Comparison of ENCODE assay signal across 8 mouse cellular contexts in genomic region chr11:78322860-78323259, GRCm38 (mm10). TPM values are rescaled to one million over a fixed set of nuclear protein-coding genes. Genes with fewer than 3 reads are reported as not detected.
A peak's percentile ranks its signal among the peaks of the same experiment; 100 is the strongest.
DNase-seq lines count a peak whose midpoint lies in the region; ATAC-seq and TF ChIP-seq lines count a peak whose summit lies in the region.

Gene Aldoc, plus strand, starts transcription at chr11:78322968.

- TF ChIP-seq POLR2A in bone marrow macrophage, adult 2 months (IDR thresholded peaks at IDR 0.05; ENCODE audit: borderline replicate concordance, low read depth, low read length) = no peak

- DNase-seq in CD4-positive, CD25-positive, alpha-beta regulatory T cell, adult 2 months (ENCODE audit: low read depth, low spot score) = peak; percentile 92
- peak; percentile 93 for DNase-seq in kidney, postnatal 14 days
- peak; percentile 79 to 85 (median 80) for DNase-seq in liver, embryonic 14.5 days (ENCODE audit: low read depth in 3 of 3, low spot score in 3 of 3)
- DNase-seq in neural tube, embryonic 11.5 days (ENCODE audit: low spot score) = peak; percentile 43
- peak; percentile 46 for DNase-seq in telencephalon, adult 2 months (ENCODE audit: low read depth, low spot score)

- peaks cover 20% of the 10 kb centered on the region for H3K4me1 ChIP-seq in bone marrow macrophage, adult 2 months (ENCODE audit: control insufficient read depth, insufficient read depth, low read length)
- H3K4me1 ChIP-seq in heart, embryonic 14.5 days (ENCODE audit: control insufficient read depth in 2 of 2, insufficient read depth in 2 of 2, low read length in 2 of 2) = peaks cover 8 to 12% of the 10 kb centered on the region in 2 experiments; a peak in 3 of 4 replicates
- peaks cover 6 to 9% of the 10 kb centered on the region in 2 experiments for H3K4me1 ChIP-seq in liver, embryonic 14.5 days (replicated peaks; ENCODE audit: control insufficient read depth in 2 of 2, insufficient read depth in 2 of 2, low read length in 1 of 2)
- H3K4me1 ChIP-seq in neural tube, embryonic 11.5 days (ENCODE audit: control insufficient read depth, insufficient read depth, low read length) = peaks cover 5% of the 10 kb centered on the region; the same call in 1 of the 2 replicates

- 5% methylated on average over 15 of the region's 15 CpGs for WGBS in heart, embryonic 14.5 days
- under 1% methylated on average over 15 of the region's 15 CpGs for WGBS in liver, embryonic 14.5 days (ENCODE audit: insufficient replicate concordance)
- WGBS in neural tube, embryonic 11.5 days = 4% methylated on average over 15 of the region's 15 CpGs

- no peaks in the 10 kb centered on the region for H3K27me3 ChIP-seq in heart, embryonic 14.5 days (ENCODE audit: control insufficient read depth, insufficient read depth, low read length)
- H3K27me3 ChIP-seq in liver, embryonic 14.5 days (ENCODE audit: control insufficient read depth, insufficient read depth, low read length) = no peaks in the 10 kb centered on the region
- H3K27me3 ChIP-seq in neural tube, embryonic 11.5 days (ENCODE audit: control insufficient read depth, insufficient read depth, low read length) = no peaks in the 10 kb centered on the region

- TF ChIP-seq CTCF in bone marrow macrophage, adult 2 months (IDR thresholded peaks at IDR 0.05; ENCODE audit: low read depth, low read length) = no peak
- TF ChIP-seq CTCF in liver, embryonic 14.5 days (IDR thresholded peaks at IDR 0.05; ENCODE audit: low read depth) = 0 out of 2 replicates have a peak, but pooled peaks have one; percentile 24

- no peaks in the 10 kb centered on the region for H3K9me3 ChIP-seq in heart, embryonic 14.5 days (ENCODE audit: control insufficient read depth, low read length)
- no peaks in the 10 kb centered on the region for H3K9me3 ChIP-seq in liver, embryonic 14.5 days (ENCODE audit: control insufficient read depth, low read length)
- no peaks in the 10 kb centered on the region for H3K9me3 ChIP-seq in neural tube, embryonic 11.5 days (ENCODE audit: control insufficient read depth, low read length)

- ATAC-seq in erythroblast, adult 5-6 weeks (replicated peaks; ENCODE audit: low FRiP score, poor library complexity, severe bottlenecking) = peak; percentile 96
- peak; percentile 91 for ATAC-seq in heart, embryonic 14.5 days (ENCODE audit: insufficient number of reproducible peaks, insufficient read depth, low FRiP score, low read depth)
- peak; percentile 94 for ATAC-seq in liver, embryonic 14.5 days (ENCODE audit: insufficient read depth)
- ATAC-seq in neural tube, embryonic 11.5 days (ENCODE audit: insufficient read depth, low FRiP score, low TSS enrichment) = no peak

- H3K4me3 ChIP-seq in bone marrow macrophage, adult 2 months (ENCODE audit: insufficient read depth, low read length) = peak within 1 kb of the TSS; percentile 63
- peak within 1 kb of the TSS; percentile 13 to 29 for H3K4me3 ChIP-seq in heart, embryonic 14.5 days (ENCODE audit: control insufficient read depth in 1 of 2, insufficient read depth in 1 of 2, low read depth in 1 of 2, low read length in 2 of 2)
- peak within 1 kb of the TSS in 1 of 2 experiments; percentile 14; a peak in 2 of 4 replicates for H3K4me3 ChIP-seq in liver, embryonic 14.5 days (ENCODE audit: insufficient read depth in 1 of 2, low read depth in 2 of 2, low read length in 2 of 2)
- H3K4me3 ChIP-seq in neural tube, embryonic 11.5 days (ENCODE audit: low read depth, low read length) = no peak within 1 kb of the TSS

- peak within 1 kb of the TSS; percentile 49 for H3K4me2 ChIP-seq in heart, embryonic 14.5 days (ENCODE audit: low read length)
- peak within 1 kb of the TSS; percentile 49 for H3K4me2 ChIP-seq in liver, embryonic 14.5 days (ENCODE audit: low read depth)
- H3K4me2 ChIP-seq in neural tube, embryonic 11.5 days (ENCODE audit: low read depth) = 0 out of 2 replicates have a peak within 1 kb of the TSS, but pooled peaks have one; percentile 9

- peaks cover 43% of the 10 kb centered on the region for H3K36me3 ChIP-seq in heart, embryonic 14.5 days (ENCODE audit: control insufficient read depth, insufficient read depth, low read length)
- H3K36me3 ChIP-seq in liver, embryonic 14.5 days (replicated peaks; ENCODE audit: control insufficient read depth, insufficient read depth, low read depth) = peaks cover 48% of the 10 kb centered on the region
- H3K36me3 ChIP-seq in neural tube, embryonic 11.5 days (ENCODE audit: control insufficient read depth, insufficient read depth, low read length) = peaks cover 14% of the 10 kb centered on the region

- peak within 1 kb of the TSS; percentile 4; the same call in 1 of the 2 replicates for H3K9ac ChIP-seq in heart, embryonic 14.5 days (ENCODE audit: low read length)
- no peak within 1 kb of the TSS; the same call in 1 of the 2 replicates for H3K9ac ChIP-seq in liver, embryonic 14.5 days (replicated peaks)
- no peak within 1 kb of the TSS for H3K9ac ChIP-seq in neural tube, embryonic 11.5 days (ENCODE audit: low read length)

- H3K27ac ChIP-seq in bone marrow macrophage, adult 2 months (ENCODE audit: insufficient read depth, low read depth, low read length) = peak within 1 kb of the TSS; percentile 76
- peak within 1 kb of the TSS; percentile 46 to 57; a peak in 2 of 4 replicates for H3K27ac ChIP-seq in heart, embryonic 14.5 days (replicated peaks in 1 of 2; ENCODE audit: control insufficient read depth in 1 of 2, insufficient read depth in 1 of 2, low read depth in 2 of 2, low read length in 2 of 2)
- no peak within 1 kb of the TSS for H3K27ac ChIP-seq in liver, embryonic 14.5 days
- peak within 1 kb of the TSS; percentile 4; the same call in 1 of the 2 replicates for H3K27ac ChIP-seq in neural tube, embryonic 11.5 days (ENCODE audit: low read depth, low read length)

- TF ChIP-seq EP300 in liver, embryonic 14.5 days (IDR thresholded peaks at IDR 0.05; ENCODE audit: low read depth) = no peak

RNA-seq across cellular contexts. Expression of gene Aldoc, which starts in this region (rescaled TPM):
- 21.9 and 31.0 TPM in 2 replicates for polyA plus RNA-seq in bone marrow macrophage, adult 2 months (2012; ENCODE audit: insufficient read depth, insufficient read length, missing spikeins)
- not detected in 2 replicates for total RNA-seq in erythroblast, adult 5-6 weeks (2015; ENCODE audit: low replicate concordance)
- 0.28 TPM in 1 of 2 replicates, not detected in the other for total RNA-seq in erythroblast, adult 5-6 weeks (2017; ENCODE audit: low replicate concordance)
- 28.2 and 30.3 TPM in 2 replicates for polyA plus RNA-seq in heart, embryonic 14.5 days (2014; fragmentation: Nextera tagmentation; extraction: Ambion mirVana)
- 4.2 TPM in 2 replicates for polyA plus RNA-seq in liver, embryonic 14.5 days (2012; rRNA removed)
- 6.0 and 6.6 TPM in 2 replicates for polyA plus RNA-seq in liver, embryonic 14.5 days (2014; fragmentation: Nextera tagmentation; extraction: Ambion mirVana)
- polyA plus RNA-seq in neural tube, embryonic 11.5 days (2014; fragmentation: Nextera tagmentation; extraction: Ambion mirVana) = 3.0 and 4.0 TPM in 2 replicates

Comparison
In these comparisons a context has a peak if more than half of its experiments do, and no peak if none do; other contexts are left out.
1. Peak in ATAC-seq in erythroblast, adult 5-6 weeks; RNA of the gene not detected or under 1 TPM.
2. DNase-seq: peak in every context shown above with its lines; median percentile 93 in kidney, postnatal 14 days; 92 in CD4-positive, CD25-positive, alpha-beta regulatory T cell, adult 2 months; 80 in liver, embryonic 14.5 days; 46 in telencephalon, adult 2 months; 43 in neural tube, embryonic 11.5 days.